Mouse (Mus musculus) lung, embryonic 15.5 days (tissue): ENCODE measurements around the gene Efcab9. TPM values are rescaled to one million over a fixed set of nuclear protein-coding genes. Genes with fewer than 3 reads are reported as not detected.
"Not testable (repeated sequence)": the region's sequence is repeated elsewhere in the genome, so short reads cannot be mapped to it uniquely, and the experiment has no call there.

ENCODE experiments used
- ATAC-seq: fragments of 200-750 bp; cut with Nextera tagmentation; 2 replicates; pipeline ENCODE4 v1.8.0; 2017; ENCODE audit warnings: moderate number of reproducible peaks, borderline replicate concordance; ENCODE audit not compliant: low FRiP score, low TSS enrichment; ENCODE audit errors: extremely low read depth
- H3K27ac ChIP-seq: fragments of 300-500 bp; sonication (generic); 2 replicates; pipeline ENCODE4 v1.5.1; 2015; ENCODE audit warnings: moderate library complexity, mild to moderate bottlenecking, inconsistent platforms
- H3K27me3 ChIP-seq: fragments of 300-500 bp; sonication (generic); 2 replicates; pipeline ENCODE4 v1.6.1; 2015; ENCODE audit warnings: inconsistent platforms
- H3K36me3 ChIP-seq: fragments of 300-500 bp; sonication (generic); 2 replicates; pipeline ENCODE4 v1.6.1; 2015; ENCODE audit warnings: inconsistent platforms
- H3K4me1 ChIP-seq: fragments of 300-500 bp; sonication (generic); 2 replicates; pipeline ENCODE4 v1.6.1; 2015; ENCODE audit warnings: inconsistent platforms
- H3K4me2 ChIP-seq: fragments of 300-500 bp; sonication (generic); 2 replicates; pipeline ENCODE4 v1.6.1; 2015; ENCODE audit warnings: inconsistent platforms, mild to moderate bottlenecking, moderate library complexity
- H3K4me3 ChIP-seq: fragments of 300-500 bp; sonication (generic); 2 replicates; pipeline ENCODE4 v1.5.1; 2015; ENCODE audit warnings: mild to moderate bottlenecking, inconsistent platforms
- H3K9ac ChIP-seq: fragments of 300-500 bp; sonication (generic); 2 replicates; pipeline ENCODE4 v1.6.1; 2015; ENCODE audit warnings: inconsistent platforms
- H3K9me3 ChIP-seq: fragments of 300-500 bp; sonication (generic); 2 replicates; pipeline ENCODE4 v1.6.1; 2016; ENCODE audit warnings: inconsistent platforms
- WGBS: fragments of 180-500 bp; shearing (Covaris S2); methylation state at CpG from one replicate; pipeline ENCODE4 v1.1.7; 2015; 5-methylcytosine and 5-hydroxymethylcytosine counted together
- polyA plus RNA-seq: library from polyadenylated mRNA; unstranded; fragments of >200 nt; fragmentation: Nextera tagmentation; extraction: Ambion mirVana; gene quantifications from 2 replicates; pipeline ENCODE4 v1.2.1, GENCODE M21; 2015

Gene Efcab9
- polyA plus RNA-seq, 1 experiment from 2014 or later: 0.81 TPM

GRCm38 (mm10) chr11:32530151-32530550 is 1.7 kb downstream of the Efcab9 start:
- H3K4me1 ChIP-seq: peaks cover 17% of the 10 kb centered on the region
- ATAC-seq: no peak
- WGBS: 82% methylated on average over 1 of the region's 1 CpGs

GRCm38 (mm10) chr11:32527006-32527405 is 4.9 kb downstream of the Efcab9 start:
- ATAC-seq: no peak
- no peaks in the 10 kb centered on the region for H3K36me3 ChIP-seq
- H3K4me1 ChIP-seq: peaks cover 2% of the 10 kb centered on the region; the same call in 1 of the 2 replicates
- WGBS: 74% methylated on average over 4 of the region's 4 CpGs
- H3K9me3 ChIP-seq: no peaks in the 10 kb centered on the region
- H3K4me2 ChIP-seq: no peak overlapping the region
- H3K4me3 ChIP-seq: no peak overlapping the region
- H3K27me3 ChIP-seq: no peaks in the 10 kb centered on the region
- H3K27ac ChIP-seq: no peak overlapping the region
- no peak overlapping the region for H3K9ac ChIP-seq

More at GRCm38 (mm10) chr11:32530151-32530550, 1.7 kb downstream of the Efcab9 start:
- Histone ChIP-seq H3K4me2 (no peak overlapping the region), H3K9ac (no peak overlapping the region), H3K27me3 (no peaks in the 10 kb centered on the region), H3K9me3 (no peaks in the 10 kb centered on the region), H3K36me3 (no peaks in the 10 kb centered on the region), H3K4me3 (no peak overlapping the region), H3K27ac (no peak overlapping the region)

GRCm38 (mm10) chr11:32524122-32524920 is 7.6 kb downstream of the Efcab9 start:
- Histone ChIP-seq H3K27ac (no peak overlapping the region), H3K27me3 (no peaks in the 10 kb centered on the region), H3K9me3 (no peaks in the 10 kb centered on the region), H3K36me3 (peaks cover 9% of the 10 kb centered on the region; the same call in 1 of the 2 replicates), H3K4me2 (no peak overlapping the region), H3K9ac (no peak overlapping the region), H3K4me1 (no peaks in the 10 kb centered on the region), H3K4me3 (no peak overlapping the region)
- WGBS: 78% methylated on average over 11 of the region's 11 CpGs
- no peak for ATAC-seq

- no peaks in the 10 kb centered on the region for H3K27me3 ChIP-seq
- no peak overlapping the region for H3K4me3 ChIP-seq
- H3K9me3 ChIP-seq: no peaks in the 10 kb centered on the region
- no peaks in the 10 kb centered on the region for H3K4me1 ChIP-seq
- WGBS: 84% methylated on average over 2 of the region's 2 CpGs
- no peak overlapping the region for H3K4me2 ChIP-seq
- ATAC-seq: no peak
- no peak overlapping the region for H3K9ac ChIP-seq
- H3K27ac ChIP-seq: no peak overlapping the region
- H3K36me3 ChIP-seq: peaks cover 20% of the 10 kb centered on the region; the same call in 1 of the 2 replicates
Measured at GRCm38 (mm10) chr11:32521246-32521645, 10.6 kb downstream of the Efcab9 start.

GRCm38 (mm10) chr11:32519354-32519753 is 12.5 kb downstream of the Efcab9 start:
- peaks cover 22% of the 10 kb centered on the region; the same call in 1 of the 2 replicates for H3K36me3 ChIP-seq
- H3K27me3 ChIP-seq: no peaks in the 10 kb centered on the region
- WGBS: 77% methylated on average over 1 of the region's 1 CpGs
- H3K9me3 ChIP-seq: no peaks in the 10 kb centered on the region
- no peaks in the 10 kb centered on the region for H3K4me1 ChIP-seq
- no peak overlapping the region for H3K4me2 ChIP-seq
- no peak overlapping the region for H3K27ac ChIP-seq
- ATAC-seq: no peak
- H3K4me3 ChIP-seq: no peak overlapping the region
- H3K9ac ChIP-seq: no peak overlapping the region

GRCm38 (mm10) chr11:32518770-32519169 is 13.1 kb downstream of the Efcab9 start:
- Histone ChIP-seq H3K9ac (no peak overlapping the region), H3K27me3 (no peaks in the 10 kb centered on the region), H3K4me3 (no peak overlapping the region), H3K9me3 (no peaks in the 10 kb centered on the region), H3K4me2 (no peak overlapping the region), H3K27ac (no peak overlapping the region), H3K4me1 (no peaks in the 10 kb centered on the region), H3K36me3 (peaks cover 22% of the 10 kb centered on the region; the same call in 1 of the 2 replicates)
- WGBS: 87% methylated on average over 4 of the region's 4 CpGs
- no peak for ATAC-seq

- H3K9me3 ChIP-seq: no peaks in the 10 kb centered on the region
- H3K36me3 ChIP-seq: peaks cover 22% of the 10 kb centered on the region; the same call in 1 of the 2 replicates
- ATAC-seq: no peak
- H3K9ac ChIP-seq: no peak overlapping the region
- 83% methylated on average over 8 of the region's 8 CpGs for WGBS
- H3K4me2 ChIP-seq: no peak overlapping the region
- H3K27me3 ChIP-seq: no peaks in the 10 kb centered on the region
- H3K4me3 ChIP-seq: no peak overlapping the region
- no peaks in the 10 kb centered on the region for H3K4me1 ChIP-seq
- H3K27ac ChIP-seq: no peak overlapping the region
Measured at GRCm38 (mm10) chr11:32516916-32517712, 14.8 kb downstream of the Efcab9 start.

- Histone ChIP-seq H3K4me3 (no peak overlapping the region), H3K4me2 (no peak overlapping the region), H3K27me3 (no peaks in the 10 kb centered on the region), H3K36me3 (peaks cover 20% of the 10 kb centered on the region; the same call in 1 of the 2 replicates), H3K9me3 (no peaks in the 10 kb centered on the region), H3K9ac (no peak overlapping the region), H3K4me1 (no peaks in the 10 kb centered on the region), H3K27ac (no peak overlapping the region)
- ATAC-seq: no peak
- WGBS: 89% methylated on average over 12 of the region's 12 CpGs
Measured at GRCm38 (mm10) chr11:32516091-32516490, 15.8 kb downstream of the Efcab9 start.

- not testable (repeated sequence) for H3K4me2 ChIP-seq, H3K27me3 ChIP-seq, ATAC-seq, H3K27ac ChIP-seq, H3K4me1 ChIP-seq, H3K9me3 ChIP-seq, H3K9ac ChIP-seq, H3K4me3 ChIP-seq
- WGBS: 77% methylated on average over 5 of the region's 5 CpGs
- H3K36me3 ChIP-seq: peaks cover 16% of the 10 kb centered on the region; the same call in 1 of the 2 replicates
Measured at GRCm38 (mm10) chr11:32514853-32515252, 17.0 kb downstream of the Efcab9 start.

GRCm38 (mm10) chr11:32510930-32511329 is 21.0 kb downstream of the Efcab9 start:
- no peaks in the 10 kb centered on the region for H3K4me1 ChIP-seq
- 59% methylated on average over 1 of the region's 1 CpGs for WGBS
- ATAC-seq: no peak
- no peaks in the 10 kb centered on the region for H3K27me3 ChIP-seq
- H3K9me3 ChIP-seq: no peaks in the 10 kb centered on the region
- no peak overlapping the region for H3K4me3 ChIP-seq
- no peak overlapping the region for H3K4me2 ChIP-seq
- no peaks in the 10 kb centered on the region for H3K36me3 ChIP-seq
- H3K27ac ChIP-seq: no peak overlapping the region
- H3K9ac ChIP-seq: no peak overlapping the region

- Histone ChIP-seq H3K9ac (no peak overlapping the region), H3K27ac (no peak overlapping the region), H3K4me2 (no peak overlapping the region), H3K4me1 (no peaks in the 10 kb centered on the region), H3K36me3 (0 out of 2 replicates have a peak, but pooled peaks cover 2% of the 10 kb centered on the region), H3K4me3 (no peak overlapping the region), H3K9me3 (no peaks in the 10 kb centered on the region), H3K27me3 (no peaks in the 10 kb centered on the region)
- WGBS: 73% methylated on average over 7 of the region's 7 CpGs
- no peak for ATAC-seq
Measured at GRCm38 (mm10) chr11:32505091-32505739, 26.7 kb downstream of the Efcab9 start.
